Mouse (Mus musculus) bone marrow, adult 2 months (tissue): Measurements from ENCODE around the gene Gprin1.

Experiments used
- CTCF ChIP-seq: fragments of 200-500 bp; IDR thresholded peaks from 2 replicates; pipeline ENCODE4 v1.5.1; 2011; ENCODE audit warnings: low read length, control low read depth; ENCODE audit not compliant: control insufficient read depth, insufficient read depth
- POLR2A ChIP-seq: fragments of 200-500 bp; IDR thresholded peaks from 2 replicates; pipeline ENCODE4 v1.6.1; 2011; ENCODE audit warnings: low read depth, mild to moderate bottlenecking, control low read depth, low read length, borderline replicate concordance; ENCODE audit not compliant: control insufficient read depth

GRCm38 (mm10) chr13:54757093-54757830, 7.6 kb upstream of the Gprin1 start:
- TF ChIP-seq CTCF, result no peak
- TF ChIP-seq POLR2A, result no peak
